Mouse (Mus musculus) erythroid progenitor cell, adult 5-6 weeks (primary cell): Measurements from ENCODE around the gene Zfp93. TPM values are rescaled to one million over a fixed set of nuclear protein-coding genes. Genes with fewer than 3 reads are reported as not detected.
"Not testable (repeated sequence)": the region's sequence is repeated elsewhere in the genome, so short reads cannot be mapped to it uniquely, and the experiment has no call there.

Source experiments
- ATAC-seq: replicated peaks from 2 replicates; pipeline ENCODE4 v1.8.0; 2016; ENCODE audit warnings: moderate number of reproducible peaks, mild to moderate bottlenecking, moderate TSS enrichment, inconsistent platforms; ENCODE audit not compliant: poor library complexity, low FRiP score, severe bottlenecking
- total RNA-seq, 2 experiments: library from RNA; stranded (forward) in 1 of 2; stranded (reverse) in 1 of 2; fragments of 150-400 nt in 1 of 2; fragments of 186-747, 209-891 nt in 1 of 2; gene quantifications; 2 replicates each; pipeline versions ENCODE4 v1.2.3 to v1.2.4; 2015 to 2017; ENCODE audit warnings: low replicate concordance in 2 of 2

The Zfp93 gene
- total RNA-seq (2015; ENCODE audit: low replicate concordance) (not detected in 2 replicates), total RNA-seq (2017; ENCODE audit: low replicate concordance) (0.39 and 0.83 TPM in 2 replicates)

- no peak for ATAC-seq
These were observed at the start of gene Zfp93 for GRCm38 (mm10) chr7:24270288-24270672. Zfp93 (plus strand) TSS chr7:24270420.

GRCm38 (mm10) chr7:24237040-24237791 lies 33.0 kb upstream of the Zfp93 start, which contains the start of gene Zfp109:
Zfp109 (minus strand) TSS chr7:24237560.
- ATAC-seq: no peak

- no peak for ATAC-seq
These were observed 16.2 kb upstream of the Zfp93 start for GRCm38 (mm10) chr7:24253779-24254615.

GRCm38 (mm10) chr7:24254633-24255474 lies 15.4 kb upstream of the Zfp93 start, which contains the start of gene Zfp108:
Zfp108 (plus strand) TSS chr7:24254794.
- no peak for ATAC-seq

- ATAC-seq: no peak
These were observed 10.8 kb upstream of the Zfp93 start for GRCm38 (mm10) chr7:24259306-24259999.

GRCm38 (mm10) chr7:24260000-24260312 lies 10.3 kb upstream of the Zfp93 start:
- ATAC-seq: no peak

GRCm38 (mm10) chr7:24268176-24269155 lies 1.8 kb upstream of the Zfp93 start:
- no peak for ATAC-seq

GRCm38 (mm10) chr7:24269256-24269655 lies 964 bp upstream of the Zfp93 start:
- ATAC-seq: no peak

GRCm38 (mm10) chr7:24269667-24270287 lies 443 bp upstream of the Zfp93 start:
- ATAC-seq: no peak

- ATAC-seq: no peak
These were observed 971 bp downstream of the Zfp93 start for GRCm38 (mm10) chr7:24271191-24271590.

GRCm38 (mm10) chr7:24274456-24274855 lies 4.2 kb downstream of the Zfp93 start:
- no peak for ATAC-seq

- not testable (repeated sequence) for ATAC-seq
These were observed 8.6 kb downstream of the Zfp93 start for GRCm38 (mm10) chr7:24278771-24279170.

- ATAC-seq: no peak
These were observed 10.0 kb downstream of the Zfp93 start for GRCm38 (mm10) chr7:24280031-24280857.

- ATAC-seq: no peak
These were observed 10.6 kb downstream of the Zfp93 start for GRCm38 (mm10) chr7:24280858-24281145.

- ATAC-seq: no peak
These were observed 15.9 kb downstream of the Zfp93 start for GRCm38 (mm10) chr7:24286090-24286489.

- no peak for ATAC-seq
These were observed 16.7 kb downstream of the Zfp93 start for GRCm38 (mm10) chr7:24286916-24287315.

GRCm38 (mm10) chr7:24287670-24288069 lies 17.4 kb downstream of the Zfp93 start:
- ATAC-seq: no peak
